Mouse (Mus musculus) gastrocnemius, adult 2 months (tissue): ENCODE measurements around the gene Bnip3. TPM values are rescaled to one million over a fixed set of nuclear protein-coding genes. Genes with fewer than 3 reads are reported as not detected.
A peak's percentile ranks its signal among the peaks of the same experiment; 100 is the strongest.

Experiments used
- DNase-seq: peaks from one replicate; pipeline ENCODE4 v3.0.0; 2022
- H3K27ac ChIP-seq: fragments of 200-600 bp; 2 replicates; pipeline ENCODE4 v1.8.1; 2022; ENCODE audit warnings: mild to moderate bottlenecking
- H3K4me3 ChIP-seq: fragments of 200-600 bp; 2 replicates; pipeline ENCODE4 v1.8.1; 2022; ENCODE audit warnings: mild to moderate bottlenecking, moderate library complexity
- CTCF ChIP-seq: fragments of 200-600 bp; IDR thresholded peaks from 2 replicates; pipeline ENCODE4 v1.8.1; 2022; ENCODE audit warnings: antibody characterized with exemption, mild to moderate bottlenecking, moderate library complexity
- intact Hi-C: fragments of 180-260 bp; cut with DNase I; formaldehyde crosslinking; loops from one replicate; pipeline ENCODE4 v1.15.1; 2025
- total RNA-seq, 2 experiments: library from RNA; stranded (reverse); gene quantifications; 2 replicates each; pipeline ENCODE4 v1.2.3; 2021

Bnip3 gene
- total RNA-seq, 2 experiments from 2014 or later: 269 to 303 TPM

DNA sequence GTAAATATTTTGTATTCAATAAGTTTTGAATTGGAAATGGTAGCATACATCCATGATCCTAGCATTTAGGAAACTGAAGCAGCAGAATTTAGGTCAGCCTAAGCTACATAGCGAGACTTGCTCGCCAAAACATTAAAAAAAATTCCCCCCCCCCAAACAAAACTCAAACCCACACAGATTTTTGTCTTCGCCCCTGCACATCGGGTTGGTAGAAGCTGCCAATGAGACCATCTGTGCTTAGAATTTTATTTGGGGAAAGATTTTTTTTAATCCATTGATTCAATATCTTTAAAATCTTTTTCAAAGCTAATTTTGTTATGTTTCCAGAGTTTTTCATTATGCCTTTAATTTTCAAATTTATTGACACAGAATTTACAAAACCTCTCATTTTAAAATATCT is 19.1 kb upstream of the Bnip3 start:
- intact Hi-C loops: loop anchor here (10.0 kb wide), 2 partner anchors 194 to 1196 kb away; no protein-coding TSS in a partner anchor
- Histone ChIP-seq H3K4me3 (no peak overlapping the region), H3K27ac (no peak overlapping the region)
- no peak for TF ChIP-seq CTCF
- no peak for DNase-seq

DNA sequence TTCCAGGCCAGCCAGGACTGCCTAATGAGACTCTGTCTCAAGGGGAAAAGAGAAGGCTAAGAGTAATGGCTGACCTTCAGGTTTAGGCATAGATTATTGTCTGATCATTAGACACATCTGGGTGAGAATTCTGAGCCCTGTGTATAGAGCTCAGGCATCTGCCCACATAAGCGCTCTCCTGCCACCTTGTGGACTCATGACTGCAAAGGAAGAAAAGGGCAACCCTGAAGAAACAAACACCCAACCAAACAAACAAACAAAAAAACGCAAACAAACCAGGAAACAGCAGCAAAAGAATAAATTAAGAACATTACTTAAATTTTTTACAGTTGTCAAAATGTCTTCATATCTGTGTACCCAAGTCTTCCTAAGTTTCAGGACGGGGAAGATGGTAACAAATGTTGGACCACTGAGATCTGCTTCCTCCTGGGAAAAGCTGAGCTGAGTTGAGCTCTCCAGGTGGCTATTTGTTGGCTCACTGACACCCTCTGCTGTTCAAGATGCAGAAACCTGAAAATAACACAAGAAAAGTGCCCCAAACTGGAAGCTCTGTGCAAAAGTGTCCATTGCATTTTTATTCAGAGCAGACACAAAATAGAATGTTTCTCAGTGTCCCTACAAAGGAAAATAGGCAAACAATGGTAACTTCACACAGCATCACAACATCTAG is 14.6 kb upstream of the Bnip3 start:
- peak; percentile 62 for DNase-seq
- TF ChIP-seq CTCF: peak; percentile 66
- no peak overlapping the region for H3K4me3 ChIP-seq
- intact Hi-C loops: loop anchor here (1.0 to 10.0 kb wide), 3 partner anchors 84 to 1201 kb away; no protein-coding TSS in a partner anchor
- H3K27ac ChIP-seq: no peak overlapping the region

DNA sequence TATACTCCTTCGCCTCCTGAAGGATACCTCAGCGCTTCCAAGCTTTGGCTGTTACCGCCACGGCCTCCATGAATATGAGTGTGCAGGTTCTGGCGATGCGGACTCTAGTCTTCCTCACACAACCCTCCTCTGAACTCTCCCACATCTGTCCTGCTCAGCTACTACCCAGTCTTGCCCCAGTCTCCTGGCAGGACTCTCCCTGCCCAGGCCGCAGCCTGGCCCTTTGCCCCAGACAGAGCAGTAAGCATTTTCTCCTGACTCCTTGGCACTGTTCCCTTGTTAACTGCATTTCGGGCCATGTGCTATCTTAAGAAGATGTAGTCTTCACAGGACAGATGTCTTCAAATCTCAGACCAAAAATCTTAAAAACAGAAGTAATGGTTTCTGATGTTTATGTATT is 12.3 kb upstream of the Bnip3 start:
- intact Hi-C loops: loop anchor here (10.0 kb wide), 2 partner anchors 187 to 1203 kb away; no protein-coding TSS in a partner anchor
- TF ChIP-seq CTCF: no peak
- peak; percentile 60 for DNase-seq
- Histone ChIP-seq H3K27ac (peak overlapping the region; percentile 38), H3K4me3 (no peak overlapping the region)

DNA sequence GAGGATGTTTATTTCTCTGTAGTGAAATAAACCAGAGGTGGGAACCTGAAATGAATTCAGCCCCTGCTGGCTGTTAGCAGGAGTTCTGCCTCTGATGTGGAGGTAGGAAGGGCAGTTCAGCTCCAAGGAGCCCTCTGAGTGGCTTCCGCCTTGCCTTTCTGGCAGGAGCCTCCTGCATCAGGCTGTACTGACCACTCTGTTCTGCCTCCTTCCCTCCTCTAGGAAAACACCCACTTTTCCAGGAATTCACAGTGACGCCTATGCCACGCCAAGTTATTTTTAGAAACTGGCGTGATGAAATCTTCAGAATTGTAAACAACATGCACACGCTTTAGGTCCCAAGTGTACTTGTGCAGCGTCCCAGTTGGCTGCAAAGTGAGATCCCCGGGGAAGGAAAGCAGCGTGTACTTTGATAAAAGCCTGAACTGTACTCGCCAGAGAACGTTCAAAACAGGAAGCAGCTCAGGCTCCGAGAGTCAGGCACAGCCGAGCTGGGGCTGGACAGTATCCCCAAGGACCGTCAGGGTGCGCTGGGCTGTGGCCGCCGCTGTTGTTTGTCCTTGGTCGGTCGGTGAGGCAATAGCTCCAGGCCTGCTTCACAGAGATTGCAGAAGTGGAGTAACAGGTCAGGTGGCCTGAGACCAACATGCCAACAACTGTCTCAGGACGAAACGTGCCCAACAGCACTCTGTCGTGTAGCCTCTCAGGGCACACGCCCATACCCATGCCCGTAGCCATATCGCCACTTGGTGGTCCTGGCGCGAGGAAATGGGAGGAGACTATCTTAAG is 10.0 kb upstream of the Bnip3 start:
- DNase-seq: peak; percentile 87
- intact Hi-C loops: no loop called here
- H3K4me3 ChIP-seq: peak overlapping the region; percentile 67
- peak overlapping the region; percentile 95 for H3K27ac ChIP-seq
- peak; percentile 54 for TF ChIP-seq CTCF

DNA sequence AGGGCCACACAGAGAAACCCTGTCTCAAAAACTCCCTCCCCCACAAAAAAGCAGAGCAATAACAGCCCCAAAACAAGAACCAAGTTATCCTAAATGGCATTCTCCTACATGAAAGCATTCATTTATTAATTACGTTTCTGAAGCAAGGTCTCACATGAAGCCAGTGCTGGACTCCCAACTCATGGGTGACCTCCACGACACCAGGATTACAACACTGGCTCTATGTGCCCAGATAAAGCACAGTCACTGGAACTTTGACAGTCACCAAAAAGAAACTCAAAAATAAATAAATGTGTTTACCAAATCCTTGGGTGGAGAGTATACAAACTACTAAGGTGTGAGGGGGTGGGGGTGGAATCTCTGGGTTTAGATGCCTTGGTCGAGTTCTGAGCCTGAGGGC is 4.3 kb upstream of the Bnip3 start:
- no peak for DNase-seq
- intact Hi-C loops: no loop called here
- Histone ChIP-seq H3K27ac (peak overlapping the region; percentile 8; the same call in 1 of the 2 replicates), H3K4me3 (no peak overlapping the region)
- TF ChIP-seq CTCF: no peak

DNA sequence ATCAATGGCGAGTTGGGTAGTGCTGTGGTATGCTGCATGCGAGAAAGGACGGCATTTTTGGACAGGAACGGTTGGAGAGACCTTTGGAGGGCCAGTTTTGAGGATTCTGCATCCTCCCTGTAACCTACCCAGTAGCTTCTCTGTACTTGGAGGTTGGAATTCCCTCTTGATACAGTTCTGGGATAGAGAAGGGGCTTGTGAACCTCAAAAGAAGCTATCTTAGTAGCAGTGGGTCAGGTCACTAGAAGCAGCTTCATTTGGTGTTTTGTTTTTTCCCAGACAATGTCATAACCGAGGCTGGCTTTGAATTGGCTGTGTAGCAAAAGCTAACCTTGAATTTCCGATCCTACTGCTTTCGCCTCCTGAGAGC is 859 bp upstream of the Bnip3 start:
- no peak for TF ChIP-seq CTCF
- intact Hi-C loops: no loop called here

DNA sequence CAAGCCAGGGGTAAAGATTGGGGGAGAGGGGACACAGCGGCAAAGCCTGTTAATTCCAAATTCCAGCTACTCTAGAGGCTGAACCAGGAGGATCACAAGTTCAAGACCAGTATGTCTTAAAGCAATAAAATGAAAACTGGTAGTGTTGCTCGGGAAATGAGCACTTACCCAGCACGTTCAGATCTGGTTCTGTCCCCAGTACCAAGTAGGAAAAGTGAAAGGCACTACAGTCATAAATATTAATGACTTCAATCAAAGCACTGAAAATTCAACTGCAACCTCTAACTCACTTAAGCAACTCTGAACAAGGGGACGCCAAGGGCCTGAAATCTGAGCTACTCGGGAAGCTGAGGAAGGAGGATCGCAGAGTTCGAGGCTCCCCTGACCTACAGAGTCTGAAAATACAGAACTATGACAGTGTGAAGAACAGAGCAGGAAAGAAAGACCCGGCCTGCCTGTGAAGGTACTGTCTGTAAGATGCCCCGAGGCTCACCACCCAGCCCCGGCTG is 497 bp downstream of the Bnip3 start:
- TF ChIP-seq CTCF: no peak
- H3K27ac ChIP-seq: peak overlapping the region; percentile 93
- no peak for DNase-seq
- intact Hi-C loops: loop anchor here (2.0 to 5.0 kb wide), 2 partner anchors 42 to 62 kb away; partner anchors contain the start of genes Mapk1ip1 and Ppp2r2d
- H3K4me3 ChIP-seq: peak overlapping the region; percentile 99

More for the DNA sequence above, 859 bp upstream of the Bnip3 start:
- H3K27ac ChIP-seq: peak overlapping the region; percentile 93
- DNase-seq: no peak
- peak overlapping the region; percentile 99 for H3K4me3 ChIP-seq

DNA sequence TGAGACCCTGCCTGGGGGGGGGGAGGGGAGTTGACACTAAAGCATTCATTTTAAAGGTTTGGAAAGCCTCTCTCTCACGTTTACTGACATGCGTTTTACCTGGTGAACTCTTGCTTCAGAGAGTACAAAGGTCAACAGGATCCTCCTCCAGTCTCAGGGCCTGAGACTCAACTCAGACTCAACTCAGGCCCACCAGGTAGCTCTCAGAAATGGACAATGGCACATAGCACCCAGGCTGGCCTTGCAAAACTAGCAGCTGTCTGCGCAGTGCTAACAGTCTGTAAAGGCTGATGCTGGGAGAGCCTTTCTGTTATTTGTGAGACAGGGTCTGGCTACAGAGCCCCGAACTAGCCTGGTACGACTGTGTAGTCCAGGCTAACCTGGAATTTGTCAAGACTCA is 1.3 kb downstream of the Bnip3 start:
- no peak for TF ChIP-seq CTCF
- Histone ChIP-seq H3K4me3 (peak overlapping the region; percentile 99), H3K27ac (peak overlapping the region; percentile 93)
- no peak for DNase-seq
- intact Hi-C loops: loop anchor here (2.0 to 5.0 kb wide), 2 partner anchors 41 to 61 kb away; partner anchors contain the start of genes Mapk1ip1 and Ppp2r2d

DNA sequence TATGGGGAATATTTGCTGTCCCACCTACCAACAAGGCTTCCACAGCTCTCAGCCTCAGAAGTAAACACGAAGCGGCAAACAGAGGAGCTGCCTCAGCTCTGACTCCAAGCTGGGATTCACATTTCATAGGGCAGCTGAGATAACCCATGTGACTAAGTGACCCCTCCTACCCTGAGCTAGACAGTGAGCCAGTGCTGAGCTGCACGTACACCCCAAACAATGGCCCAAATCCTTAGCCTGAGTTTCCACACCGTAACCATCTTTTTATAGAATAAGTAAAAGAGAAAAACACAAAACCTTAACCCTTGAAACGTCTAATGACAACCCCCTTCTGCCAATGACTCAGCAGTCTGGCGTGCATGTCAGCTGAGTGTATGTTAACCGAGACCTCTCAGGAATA is 2.3 kb downstream of the Bnip3 start:
- H3K4me3 ChIP-seq: peak overlapping the region; percentile 99
- intact Hi-C loops: loop anchor here (5.0 kb wide), 1 partner anchor 40 kb away; no protein-coding TSS in a partner anchor

DNA sequence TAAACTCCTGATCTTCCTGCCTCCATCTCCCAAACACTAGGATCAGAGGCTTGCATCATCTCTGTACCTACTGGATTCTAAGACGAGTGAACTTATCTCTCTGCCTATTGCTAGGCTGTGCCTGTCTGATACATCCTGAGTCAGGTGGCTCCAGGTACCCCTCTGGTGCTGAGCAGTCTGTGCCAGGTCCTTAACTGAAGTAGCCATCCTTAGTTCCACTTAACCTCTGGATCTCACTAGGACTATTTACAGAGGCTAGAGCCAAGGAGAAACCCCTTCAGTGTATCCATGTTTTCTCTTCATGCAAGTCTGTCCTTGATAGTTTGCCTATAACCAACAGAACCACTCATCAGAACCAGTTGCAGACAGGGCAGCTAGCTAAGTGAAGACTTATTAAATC is 2.9 kb downstream of the Bnip3 start:
- Histone ChIP-seq H3K27ac (peak overlapping the region; percentile 93), H3K4me3 (peak overlapping the region; percentile 99)
- no peak for TF ChIP-seq CTCF
- intact Hi-C loops: loop anchor here (5.0 kb wide), 1 partner anchor 39 kb away; no protein-coding TSS in a partner anchor
- no peak for DNase-seq

More for the DNA sequence above, 2.3 kb downstream of the Bnip3 start:
- TF ChIP-seq CTCF: no peak
- peak; percentile 74 for DNase-seq
- H3K27ac ChIP-seq: peak overlapping the region; percentile 93

DNA sequence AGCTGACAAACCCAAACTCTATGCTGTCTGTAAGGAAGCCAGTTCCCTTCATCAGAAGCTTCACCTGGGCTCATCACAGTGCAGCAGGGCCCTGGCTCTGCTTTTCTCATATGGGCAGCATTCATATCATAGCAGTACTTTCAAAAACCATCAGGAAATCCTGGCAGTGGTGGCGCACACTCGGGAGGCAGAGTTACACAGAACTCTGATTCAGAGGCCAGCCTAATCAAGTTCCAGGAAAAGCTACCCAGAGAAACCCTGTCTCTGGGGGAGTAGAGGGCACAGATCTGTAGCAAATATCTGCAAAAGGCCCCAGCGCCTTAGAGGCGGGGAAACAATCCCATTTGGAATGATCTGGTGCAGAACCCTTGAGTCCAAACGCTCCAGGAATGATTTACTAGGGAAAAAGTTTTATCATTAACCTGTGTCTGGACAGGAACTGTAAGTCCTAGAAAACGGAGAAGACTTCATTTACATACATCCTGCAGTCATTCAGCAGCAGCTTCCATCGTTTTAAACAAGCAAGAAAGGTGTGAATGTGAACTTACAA is 5.4 kb downstream of the Bnip3 start:
- no peak for TF ChIP-seq CTCF
- Histone ChIP-seq H3K4me3 (peak overlapping the region; percentile 35), H3K27ac (peak overlapping the region; percentile 93)
- intact Hi-C loops: no loop called here
- DNase-seq: peak; percentile 39

DNA sequence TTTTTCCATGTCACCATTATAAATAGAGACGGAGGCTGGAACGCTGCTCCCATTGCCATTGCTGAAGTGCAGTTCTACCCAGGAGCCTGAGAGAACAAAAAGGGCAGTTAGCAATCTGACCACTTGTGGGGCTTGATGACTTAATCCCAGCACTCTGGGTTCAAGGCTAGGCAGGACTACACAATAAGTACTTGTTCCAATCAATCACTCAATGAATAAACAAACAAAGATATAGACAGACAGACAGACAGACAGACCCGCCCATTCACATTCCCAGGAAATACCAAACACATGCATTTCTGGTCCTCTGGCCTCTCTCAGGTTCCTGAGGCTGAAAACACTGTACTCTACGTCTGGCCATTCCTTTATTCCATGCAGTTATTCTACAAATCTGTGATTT is 10.6 kb downstream of the Bnip3 start:
- TF ChIP-seq CTCF: no peak
- DNase-seq: no peak
- H3K4me3 ChIP-seq: no peak overlapping the region
- H3K27ac ChIP-seq: peak overlapping the region; percentile 79
- intact Hi-C loops: no loop called here
